Mouse (Mus musculus): ENCODE data around the gene Plcl2. TPM values are rescaled to one million over a fixed set of nuclear protein-coding genes. Genes with fewer than 3 reads are reported as not detected.

Plcl2 gene
- polyA plus RNA-seq (2015; fragmentation: Nextera tagmentation; extraction: Ambion mirVana) = 5.0 and 5.3 TPM in 2 replicates

- DNase-seq (ENCODE audit: low spot score) = peak; percentile 79
Measured at GRCm38 (mm10) chr17:50509251-50510104, at the start of gene Plcl2. Plcl2 (plus strand) TSS chr17:50509403.

- no peak for DNase-seq (ENCODE audit: low spot score)
Measured at GRCm38 (mm10) chr17:50460301-50460700, 48.9 kb upstream of the Plcl2 start.

- DNase-seq (ENCODE audit: low spot score) = no peak
Measured at GRCm38 (mm10) chr17:50467438-50467837, 41.8 kb upstream of the Plcl2 start.

- DNase-seq (ENCODE audit: low spot score) = no peak
Measured at GRCm38 (mm10) chr17:50469126-50469525, 40.1 kb upstream of the Plcl2 start.

GRCm38 (mm10) chr17:50469543-50470431, 39.4 kb upstream of the Plcl2 start:
- DNase-seq (ENCODE audit: low spot score) = peak; percentile 75

GRCm38 (mm10) chr17:50470432-50471078, 38.6 kb upstream of the Plcl2 start:
- DNase-seq (ENCODE audit: low spot score) = peak; percentile 96

- peak; percentile 77 for DNase-seq (ENCODE audit: low spot score)
Measured at GRCm38 (mm10) chr17:50471230-50471629, 38.0 kb upstream of the Plcl2 start.

- DNase-seq (ENCODE audit: low spot score) = no peak
Measured at GRCm38 (mm10) chr17:50477277-50477676, 31.9 kb upstream of the Plcl2 start.

GRCm38 (mm10) chr17:50480867-50481266, 28.3 kb upstream of the Plcl2 start:
- no peak for DNase-seq (ENCODE audit: low spot score)

GRCm38 (mm10) chr17:50483700-50484099, 25.5 kb upstream of the Plcl2 start:
- peak; percentile 75 for DNase-seq (ENCODE audit: low spot score)

GRCm38 (mm10) chr17:50484981-50485380, 24.2 kb upstream of the Plcl2 start:
- DNase-seq (ENCODE audit: low spot score) = peak; percentile 69

GRCm38 (mm10) chr17:50487058-50487618, 22.1 kb upstream of the Plcl2 start:
- no peak for DNase-seq (ENCODE audit: low spot score)

- no peak for DNase-seq (ENCODE audit: low spot score)
Measured at GRCm38 (mm10) chr17:50487670-50488069, 21.5 kb upstream of the Plcl2 start.

- no peak for DNase-seq (ENCODE audit: low spot score)
Measured at GRCm38 (mm10) chr17:50488406-50488805, 20.8 kb upstream of the Plcl2 start.

GRCm38 (mm10) chr17:50488895-50489294, 20.3 kb upstream of the Plcl2 start:
- DNase-seq (ENCODE audit: low spot score) = no peak

GRCm38 (mm10) chr17:50490644-50491430, 18.4 kb upstream of the Plcl2 start:
- DNase-seq (ENCODE audit: low spot score) = no peak

GRCm38 (mm10) chr17:50491496-50491895, 17.7 kb upstream of the Plcl2 start:
- no peak for DNase-seq (ENCODE audit: low spot score)

- no peak for DNase-seq (ENCODE audit: low spot score)
Measured at GRCm38 (mm10) chr17:50495216-50495889, 13.8 kb upstream of the Plcl2 start.

GRCm38 (mm10) chr17:50498062-50498697, 11.0 kb upstream of the Plcl2 start:
- no peak for DNase-seq (ENCODE audit: low spot score)
